Mouse (Mus musculus) regulatory T cell (primary cell): ENCODE results near the gene Adamts14.

Experiments used
- in situ Hi-C: fragments of 300-600 bp; cut with MboI, MseI; formaldehyde crosslinking; loops from one replicate; pipeline ENCODE4 v1.15.1; 2025; ENCODE audit warnings: high pct_unique_total_duplicates

Gene Adamts14

DNA sequence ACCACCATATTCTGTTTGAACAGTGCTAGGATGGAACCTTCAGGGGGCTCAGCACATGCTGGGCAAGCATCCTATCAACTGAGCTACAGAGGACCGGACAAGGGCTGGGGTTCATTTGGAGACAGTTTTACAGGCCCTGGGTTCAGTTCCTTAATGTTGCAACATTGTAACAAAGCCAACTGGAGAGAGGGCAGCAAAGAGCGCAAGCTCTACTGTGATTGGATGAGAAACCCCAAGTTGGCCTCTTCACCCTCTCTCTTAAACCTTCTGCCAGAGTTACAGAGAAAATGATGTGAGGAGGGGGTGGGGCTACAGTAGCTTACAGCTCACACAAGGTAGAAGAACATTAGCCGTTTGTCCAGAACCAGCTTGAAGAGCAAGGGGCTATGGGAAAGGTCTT lies 86.2 kb downstream of the Adamts14 start:
- in situ Hi-C loops, result no loop called here

- in situ Hi-C loops, result loop anchor here (10.0 kb wide), 1 partner anchor 1095 kb away; no protein-coding TSS in a partner anchor
Measured at GRCm38 (mm10) chr10:61179927-61180326, 93.3 kb downstream of the Adamts14 start.

- in situ Hi-C loops, result loop anchor here (10.0 kb wide), 1 partner anchor 1096 kb away; no protein-coding TSS in a partner anchor
Measured at GRCm38 (mm10) chr10:61178687-61179086, 94.6 kb downstream of the Adamts14 start.

- in situ Hi-C loops, result loop anchor here (10.0 kb wide), 1 partner anchor 1097 kb away; no protein-coding TSS in a partner anchor
Measured at GRCm38 (mm10) chr10:61177751-61178150, 95.5 kb downstream of the Adamts14 start.

GRCm38 (mm10) chr10:61176221-61176790 lies 96.9 kb downstream of the Adamts14 start:
- in situ Hi-C loops, result loop anchor here (10.0 kb wide), 1 partner anchor 1098 kb away; no protein-coding TSS in a partner anchor

DNA sequence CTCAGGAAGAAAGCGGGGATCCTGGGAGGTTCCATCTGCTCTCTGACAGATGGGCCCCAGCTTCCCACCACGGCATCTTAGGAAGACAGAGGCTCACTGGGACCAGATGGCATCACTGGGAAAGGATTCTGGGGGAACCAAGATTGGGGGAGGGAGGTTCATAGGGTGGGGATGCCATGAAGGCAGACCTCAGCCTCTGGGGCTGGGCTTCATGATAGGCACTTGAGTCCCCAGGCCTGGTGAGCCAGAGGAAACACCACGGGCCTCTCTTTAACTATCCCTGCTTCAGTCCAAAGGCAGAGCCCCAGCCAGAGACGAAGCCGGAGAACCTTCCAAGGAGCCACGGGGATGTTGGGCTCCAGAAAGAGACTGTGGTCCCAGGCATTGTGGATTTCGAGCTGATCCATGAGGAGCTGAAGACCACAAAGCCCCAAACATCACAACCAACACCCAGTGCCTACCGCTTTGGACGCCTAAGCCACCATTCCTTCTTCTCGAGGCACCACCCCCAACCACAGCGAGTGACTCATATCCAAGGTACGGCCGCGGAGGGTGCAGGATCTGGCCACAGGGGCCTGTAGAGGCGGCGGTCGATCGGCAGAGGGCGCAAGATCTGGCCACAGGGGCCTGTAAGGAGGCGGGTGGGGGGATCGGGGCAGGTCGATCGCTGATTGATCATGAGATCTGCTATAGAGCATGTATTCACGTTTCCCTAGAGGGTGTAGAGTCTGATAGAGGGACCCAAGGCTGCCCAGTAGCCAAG lies 97.6 kb downstream of the Adamts14 start:
- in situ Hi-C loops, result loop anchor here (10.0 kb wide), 1 partner anchor 1099 kb away; no protein-coding TSS in a partner anchor

DNA sequence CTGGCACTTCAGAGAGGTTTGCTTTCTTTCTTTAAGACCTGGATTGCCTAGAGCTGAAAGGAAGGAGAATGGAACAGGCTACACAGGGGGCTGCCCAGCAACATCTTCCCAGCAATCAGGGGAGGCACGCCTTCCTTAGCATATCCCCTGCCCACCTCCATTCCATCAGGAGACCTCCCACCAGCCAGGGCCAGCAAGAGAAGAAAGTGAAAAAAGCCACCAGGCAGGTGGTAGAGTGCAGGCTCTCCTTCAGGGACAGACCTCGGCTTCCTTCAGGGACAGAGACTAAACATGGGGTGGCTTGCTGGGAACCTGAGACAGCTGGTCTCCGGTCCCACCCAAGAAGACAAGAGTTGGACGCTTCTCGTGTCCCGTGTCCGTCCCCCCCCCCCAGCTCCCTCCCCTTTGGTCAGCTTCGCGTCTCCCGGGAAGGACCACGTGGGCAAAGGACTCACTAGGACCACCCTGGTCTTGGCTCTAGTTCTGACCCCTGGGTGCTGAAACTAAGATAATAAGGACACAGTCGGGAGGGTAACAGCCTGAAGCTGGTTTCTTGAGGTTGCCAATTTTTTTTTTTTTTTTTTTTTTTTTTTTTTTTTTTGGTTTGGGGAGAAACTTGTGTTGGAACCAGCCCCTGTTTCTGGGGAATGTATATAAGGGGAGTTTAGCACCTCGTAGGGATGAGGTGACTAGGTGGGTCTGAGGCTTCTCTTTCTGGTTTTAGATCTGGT lies 98.4 kb downstream of the Adamts14 start:
- in situ Hi-C loops, result loop anchor here (10.0 kb wide), 1 partner anchor 1100 kb away; no protein-coding TSS in a partner anchor

DNA sequence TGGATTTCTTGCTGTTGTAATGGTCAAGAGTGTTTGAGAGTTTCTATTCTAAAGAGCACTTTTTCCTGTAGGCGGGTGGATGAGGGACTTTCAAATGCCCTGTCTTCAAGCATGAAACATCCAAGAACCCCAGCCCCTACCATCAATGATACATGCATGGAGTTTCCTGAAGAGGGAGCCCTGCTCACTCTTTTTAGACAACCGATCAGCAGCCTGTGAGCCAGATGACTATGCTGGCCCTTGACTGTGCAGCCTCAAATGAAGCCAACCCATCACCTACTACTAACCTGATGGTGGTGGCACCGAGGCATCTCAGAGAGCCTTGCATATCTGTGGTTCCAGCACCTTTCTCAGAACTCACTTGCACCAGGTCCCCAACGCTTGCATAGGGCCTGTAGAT lies 100.7 kb downstream of the Adamts14 start:
- in situ Hi-C loops, result loop anchor here (10.0 kb wide), 1 partner anchor 1102 kb away; no protein-coding TSS in a partner anchor

DNA sequence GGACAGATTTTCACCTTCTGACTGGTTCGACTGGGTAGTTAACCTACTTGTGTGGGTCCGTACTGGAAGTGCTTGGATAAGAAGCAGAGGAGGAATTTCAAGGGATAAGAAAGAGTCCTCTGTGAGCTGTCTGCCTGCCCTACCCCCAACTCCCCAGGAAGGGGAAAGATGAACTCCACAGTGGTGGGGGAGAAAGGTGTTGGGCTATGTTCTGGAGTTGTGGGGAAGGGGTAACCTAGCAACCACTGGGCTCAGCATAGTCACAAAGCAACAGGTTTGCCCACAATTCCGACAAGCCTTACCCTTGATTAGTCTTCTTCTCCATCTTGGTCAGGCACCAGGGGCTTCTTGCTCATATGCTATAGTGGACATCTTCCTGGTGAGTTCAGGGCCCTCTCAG lies 101.6 kb downstream of the Adamts14 start, which contains the start of gene Tbata:
Gene Tbata (plus strand): TSS at position 301 of the 400 bp plus-strand sequence.
- in situ Hi-C loops, result loop anchor here (10.0 kb wide), 1 partner anchor 1103 kb away; no protein-coding TSS in a partner anchor

DNA sequence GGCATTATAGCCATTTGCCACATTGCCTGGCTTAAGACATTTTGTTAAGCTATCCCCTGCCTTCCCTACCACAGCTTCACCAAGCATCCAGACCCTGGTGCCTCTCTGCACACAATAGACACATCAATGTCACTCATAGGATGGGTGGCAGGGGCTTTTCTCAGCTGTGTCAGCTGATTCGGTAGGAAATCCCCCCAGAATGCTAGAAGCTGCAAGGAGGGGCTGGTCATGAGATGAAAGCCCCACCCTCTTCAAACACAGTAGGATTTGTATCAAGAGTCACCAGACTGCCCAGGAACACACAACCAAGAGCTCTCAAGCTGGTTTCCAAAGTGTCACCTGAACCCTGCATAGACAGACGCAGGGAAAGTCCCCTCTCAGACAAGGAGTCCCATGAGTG lies 104.8 kb downstream of the Adamts14 start:
- in situ Hi-C loops, result no loop called here

GRCm38 (mm10) chr10:61167333-61168096 lies 105.7 kb downstream of the Adamts14 start:
- in situ Hi-C loops, result no loop called here

GRCm38 (mm10) chr10:61162366-61162765 lies 110.9 kb downstream of the Adamts14 start:
- in situ Hi-C loops, result no loop called here

- in situ Hi-C loops, result no loop called here
Measured at GRCm38 (mm10) chr10:61160671-61161070, 112.6 kb downstream of the Adamts14 start.

GRCm38 (mm10) chr10:61160089-61160488 lies 113.1 kb downstream of the Adamts14 start:
- in situ Hi-C loops, result no loop called here

DNA sequence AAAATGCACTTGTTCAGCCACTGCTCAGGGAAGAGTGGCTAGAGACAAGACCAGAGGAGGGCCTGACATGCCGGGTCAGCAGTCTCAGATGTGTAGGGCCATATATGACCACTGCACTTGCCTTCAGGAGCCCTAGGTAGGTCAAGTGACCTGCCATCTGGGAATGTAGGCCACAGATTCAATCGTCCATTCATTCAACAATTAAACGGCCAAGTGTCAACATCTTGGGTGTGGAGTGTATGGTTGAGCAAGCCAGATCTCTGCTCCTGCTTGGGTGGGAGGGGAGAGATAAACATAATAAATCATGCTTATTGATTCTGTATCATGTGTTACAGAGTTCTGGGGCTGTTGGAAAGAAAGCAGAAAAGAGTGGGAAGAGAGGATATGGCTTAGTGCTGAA lies 114.6 kb downstream of the Adamts14 start:
- in situ Hi-C loops, result no loop called here

DNA sequence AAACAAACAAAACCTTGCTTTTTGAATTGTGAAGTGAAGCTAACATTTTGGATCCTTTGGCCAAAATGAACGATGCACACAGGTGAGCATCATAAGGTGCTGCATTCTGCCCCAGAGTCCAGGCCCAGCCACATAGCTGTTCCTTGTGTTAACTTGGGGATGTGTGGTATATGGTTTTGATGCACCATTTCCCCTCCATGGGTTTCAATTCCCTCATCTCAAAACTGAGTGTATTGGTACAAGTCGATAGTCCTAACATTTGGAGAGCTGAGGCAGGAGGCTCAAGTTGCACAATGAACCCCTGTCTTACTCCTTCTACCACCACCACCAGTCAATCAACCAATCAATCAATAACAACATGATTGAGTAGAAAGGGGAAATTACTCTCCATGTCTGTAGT lies 116.8 kb downstream of the Adamts14 start:
- in situ Hi-C loops, result no loop called here

- in situ Hi-C loops, result no loop called here
Measured at GRCm38 (mm10) chr10:61155611-61156010, 117.6 kb downstream of the Adamts14 start.

DNA sequence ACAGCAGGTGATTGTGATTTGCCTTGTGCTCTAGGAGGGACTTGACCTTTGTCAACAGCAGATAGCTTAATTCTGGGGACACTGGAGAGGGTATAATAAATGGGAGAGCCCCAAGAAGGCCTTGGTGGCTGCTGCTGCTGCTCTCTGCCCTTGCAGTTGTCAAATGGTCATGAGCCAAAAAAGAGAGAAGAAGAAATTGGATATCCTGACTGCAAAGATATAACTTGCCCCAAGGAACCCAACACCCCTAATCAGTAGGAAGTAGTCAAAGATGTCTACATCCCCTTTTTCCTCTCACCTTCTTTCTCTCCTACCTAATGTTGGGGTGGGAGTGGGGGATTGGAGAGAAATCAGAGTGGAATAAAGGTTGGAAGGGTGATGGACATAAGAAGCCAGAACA lies 121.1 kb downstream of the Adamts14 start:
- in situ Hi-C loops, result no loop called here

DNA sequence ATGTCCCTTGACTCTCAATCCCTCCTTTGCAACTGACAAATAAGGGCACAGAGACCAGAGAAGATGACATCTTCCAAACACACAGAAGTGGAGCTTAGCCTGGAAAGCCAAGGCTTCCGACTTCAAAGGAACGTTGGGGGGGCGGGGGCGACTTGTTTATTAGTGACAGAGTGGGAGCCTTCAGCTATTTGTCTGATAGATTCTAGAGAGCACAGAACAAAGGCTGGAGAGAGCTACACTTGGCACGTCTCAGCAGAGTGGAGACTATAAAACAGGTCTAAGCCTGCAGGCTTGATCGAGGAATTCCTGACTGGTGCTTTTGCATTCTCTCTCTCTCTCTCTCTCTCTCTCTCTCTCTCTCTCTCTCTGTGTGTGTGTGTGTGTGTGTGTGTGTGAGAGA lies 122.6 kb downstream of the Adamts14 start:
- in situ Hi-C loops, result no loop called here

GRCm38 (mm10) chr10:61149476-61149875 lies 123.8 kb downstream of the Adamts14 start:
- in situ Hi-C loops, result no loop called here
